Mouse (Mus musculus): ENCODE measurements at regions not wholly inside any gene's neighbourhood (a gene's known extent, or its start where the extent isn't known, plus 50 kb on each side); places are given as distances from the start of the nearest gene placed in this dataset.

- TF ChIP-seq CHD2 (IDR thresholded peaks at IDR 0.05; ENCODE audit: low read depth, low read length) (no peak), ZC3H11A (IDR thresholded peaks at IDR 0.05; ENCODE audit: borderline replicate concordance, low read depth, low read length) (no peak), MAFK (IDR thresholded peaks at IDR 0.05; ENCODE audit: insufficient read depth, low read depth, low read length) (no peak), ZNF384 (IDR thresholded peaks at IDR 0.05; ENCODE audit: low read depth, low read length) (no peak), HCFC1 (IDR thresholded peaks at IDR 0.05; ENCODE audit: borderline replicate concordance, insufficient read depth, low read length) (no peak)
Measured at GRCm38 (mm10) chr14:76701304-76701703, 144.6 kb upstream of the Serp2 start.
